Mouse (Mus musculus) left cerebral cortex, postnatal 36 days (tissue): Measurements from ENCODE around the gene Cmtm4. TPM values are rescaled to one million over a fixed set of nuclear protein-coding genes. Genes with fewer than 3 reads are reported as not detected.

Source experiments
- DNase-seq, 2 experiments: peaks; one replicate each; pipeline ENCODE4 v3.0.0; 2021 to 2022; ENCODE audit warnings: low spot score in 2 of 2, mixed read lengths in 1 of 2
- intact Hi-C: fragments of 180-260 bp; cut with DNase I; formaldehyde crosslinking; loops from one replicate; pipeline ENCODE4 v1.15.1; 2025
- total RNA-seq, 2 experiments: library from RNA; stranded (reverse); gene quantifications; 2 replicates each; pipeline ENCODE4 v1.2.3; 2021

The Cmtm4 gene
- total RNA-seq, 2 experiments from 2014 or later = 79.5 to 82.1 TPM

- intact Hi-C loops = no loop called here
- no peak for DNase-seq
Measured at GRCm38 (mm10) chr8:104413770-104414169, 18.2 kb upstream of the Cmtm4 start.

- intact Hi-C loops = no loop called here
- DNase-seq = no peak
Measured at GRCm38 (mm10) chr8:104412805-104413532, 17.4 kb upstream of the Cmtm4 start.

DNA sequence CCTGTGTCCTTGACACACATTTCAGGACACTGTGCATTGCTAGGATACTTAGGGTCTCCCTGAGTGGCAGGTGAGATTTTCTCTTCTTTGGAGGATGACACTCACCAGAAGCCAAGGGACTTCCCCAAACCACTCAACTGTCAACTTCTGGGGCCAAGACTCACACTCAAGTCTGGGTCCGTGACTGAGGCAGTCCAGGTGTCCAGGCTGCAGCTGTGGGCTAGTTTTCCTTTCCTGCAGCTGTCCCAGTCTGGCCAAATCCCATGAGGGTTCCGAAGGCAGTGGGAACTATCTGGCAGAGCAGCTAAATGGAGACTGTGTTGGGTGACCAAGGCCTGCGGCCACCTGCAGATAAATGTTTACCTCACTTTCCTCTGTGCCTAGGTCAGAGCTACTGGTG lies 16.4 kb upstream of the Cmtm4 start:
- intact Hi-C loops = no loop called here
- no peak for DNase-seq

DNA sequence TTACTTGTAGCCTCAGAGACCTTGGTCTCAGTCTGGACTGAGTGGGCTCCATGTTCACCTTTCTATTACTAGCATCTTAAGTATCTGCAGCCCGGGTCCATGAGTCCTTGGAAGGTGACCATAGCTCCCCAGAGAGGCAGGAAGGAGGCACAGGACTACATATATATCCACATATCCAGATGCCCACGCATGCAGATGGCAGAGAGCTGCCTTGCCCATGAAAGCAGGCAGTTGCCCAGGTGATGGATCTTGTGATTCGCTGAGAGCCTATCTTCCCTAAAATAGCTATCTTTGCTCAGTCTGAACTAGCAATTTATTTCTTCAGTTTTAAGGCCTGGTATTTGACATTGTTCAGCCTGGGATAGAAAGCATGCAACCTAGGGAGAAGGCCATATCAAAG lies 15.9 kb upstream of the Cmtm4 start:
- intact Hi-C loops = no loop called here
- DNase-seq = peak; percentile 76

DNA sequence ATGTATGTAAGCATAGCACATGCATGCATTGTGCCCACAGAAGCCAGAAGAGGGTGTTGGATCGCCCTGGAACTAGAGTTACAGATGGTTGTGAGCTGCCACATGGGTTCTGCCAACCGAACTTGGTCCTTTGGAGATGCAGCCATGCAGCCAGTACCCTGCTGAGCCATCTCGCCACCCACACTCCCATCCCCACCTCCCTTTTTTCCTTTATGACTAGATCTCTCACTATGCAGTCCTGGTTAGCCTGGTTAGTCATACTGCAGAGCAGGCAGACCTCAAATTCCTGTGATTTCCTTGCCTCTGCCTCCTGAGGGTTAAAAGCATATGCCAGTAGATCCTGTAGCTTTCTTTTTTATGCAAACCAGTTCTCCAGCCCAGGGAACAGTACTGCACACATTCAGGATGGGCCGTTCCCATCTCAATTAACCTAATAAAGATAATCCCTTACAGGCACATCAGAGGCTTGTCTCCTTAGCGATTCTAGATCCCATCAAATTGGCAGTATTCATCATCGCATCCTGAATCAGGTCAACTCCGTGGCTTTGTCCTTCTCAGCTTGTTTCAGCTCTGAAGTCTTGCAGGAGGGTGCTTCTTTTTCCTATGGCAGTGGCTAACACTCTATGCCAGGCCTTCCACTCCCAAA lies 15.1 kb upstream of the Cmtm4 start:
- peak; percentile 40 to 53 for DNase-seq
- intact Hi-C loops = no loop called here

DNA sequence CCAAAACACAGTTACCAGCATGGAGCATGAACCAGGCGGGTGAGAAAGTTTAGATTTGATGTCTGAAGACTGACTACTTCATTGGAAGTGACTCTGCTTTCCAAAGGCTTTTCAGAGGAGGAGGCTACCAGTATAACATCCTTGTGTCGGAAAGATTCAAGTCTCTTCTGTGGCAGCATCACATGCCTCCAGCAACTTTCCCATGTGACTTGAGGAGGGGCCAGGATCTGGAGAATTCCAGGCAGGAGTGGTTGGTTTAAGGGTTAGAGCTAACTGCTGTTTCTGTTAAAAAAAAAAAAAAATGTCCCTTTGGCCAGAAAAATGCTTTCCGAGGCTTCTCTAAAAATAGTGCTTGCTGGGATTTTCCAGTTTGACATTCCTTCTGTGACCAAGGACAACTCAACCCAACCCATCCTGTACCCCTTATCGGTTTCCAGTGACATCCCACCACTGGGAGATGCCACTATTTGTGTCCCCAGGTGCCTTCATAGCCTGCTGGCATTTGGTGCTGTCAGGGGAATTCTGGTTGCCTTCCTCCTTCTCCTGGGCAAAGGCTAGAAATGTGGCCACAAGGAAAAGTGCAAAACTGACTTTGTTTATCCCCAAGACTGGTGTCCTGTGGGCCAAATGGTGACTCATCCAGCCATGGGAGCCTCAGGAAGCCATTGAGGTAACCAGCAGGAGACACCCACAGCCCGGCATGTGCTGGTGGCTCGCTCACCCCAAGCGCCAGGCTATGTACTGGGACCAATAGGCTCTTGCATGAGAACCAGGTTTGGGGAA lies 12.9 kb upstream of the Cmtm4 start:
- intact Hi-C loops = no loop called here
- DNase-seq = no peak

GRCm38 (mm10) chr8:104406340-104407128 lies 10.9 kb upstream of the Cmtm4 start:
- DNase-seq = no peak
- intact Hi-C loops = no loop called here

- no peak for DNase-seq
- intact Hi-C loops = no loop called here
Measured at GRCm38 (mm10) chr8:104405430-104406187, 10.0 kb upstream of the Cmtm4 start.

GRCm38 (mm10) chr8:104403596-104403995 lies 8.0 kb upstream of the Cmtm4 start:
- DNase-seq = no peak
- intact Hi-C loops = loop anchor here (5.0 kb wide), 1 partner anchor 61 kb away; no protein-coding TSS in a partner anchor

DNA sequence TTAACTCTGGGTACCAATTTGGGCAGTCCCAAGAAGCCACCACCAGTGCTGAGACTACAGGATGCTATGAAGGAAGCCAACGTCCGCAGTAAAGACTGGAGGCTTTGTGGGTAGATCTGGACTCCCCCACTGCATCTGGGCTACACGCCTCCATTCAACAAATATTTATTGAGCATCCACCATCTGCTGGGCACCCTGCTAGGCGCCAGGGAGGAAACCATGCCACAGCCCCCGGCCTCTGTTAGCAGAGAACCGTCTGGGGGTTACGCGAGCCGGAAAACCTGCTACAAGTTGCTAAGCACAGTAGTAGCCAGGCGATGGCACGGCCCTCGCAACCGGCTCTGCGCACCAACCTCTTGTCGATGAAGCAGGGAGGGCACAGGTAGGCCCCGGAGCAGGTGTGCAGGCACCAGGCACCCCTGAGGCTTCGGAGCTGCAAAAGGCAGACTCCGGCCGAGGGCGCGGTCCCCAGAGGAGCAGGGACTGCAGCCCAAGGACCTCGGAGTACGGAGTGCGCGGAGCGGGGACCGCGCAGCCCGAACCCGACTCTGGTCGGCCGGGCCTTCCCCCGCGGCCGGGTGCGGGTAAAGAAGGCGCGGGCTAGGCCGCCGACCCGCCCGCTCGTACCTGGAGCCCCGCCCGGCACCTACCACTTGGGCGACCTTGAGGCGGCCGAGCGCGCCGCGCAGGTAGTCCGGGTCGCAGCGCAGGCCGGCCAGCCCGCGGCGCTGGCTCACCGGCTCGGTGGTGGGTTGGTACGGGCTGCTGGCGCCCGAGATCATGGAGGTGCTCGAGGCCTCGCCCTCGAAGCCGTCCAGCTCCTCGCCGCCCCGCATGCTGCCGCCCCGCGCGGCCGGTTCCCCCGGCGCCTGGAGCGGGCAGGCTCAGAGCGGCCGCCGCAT lies 555 bp downstream of the Cmtm4 start:
- intact Hi-C loops = loop anchor here (5.0 kb wide), 1 partner anchor 47 kb away; the partner anchor contains the start of gene Dync1li2
- peak; percentile 53 to 65 for DNase-seq

DNA sequence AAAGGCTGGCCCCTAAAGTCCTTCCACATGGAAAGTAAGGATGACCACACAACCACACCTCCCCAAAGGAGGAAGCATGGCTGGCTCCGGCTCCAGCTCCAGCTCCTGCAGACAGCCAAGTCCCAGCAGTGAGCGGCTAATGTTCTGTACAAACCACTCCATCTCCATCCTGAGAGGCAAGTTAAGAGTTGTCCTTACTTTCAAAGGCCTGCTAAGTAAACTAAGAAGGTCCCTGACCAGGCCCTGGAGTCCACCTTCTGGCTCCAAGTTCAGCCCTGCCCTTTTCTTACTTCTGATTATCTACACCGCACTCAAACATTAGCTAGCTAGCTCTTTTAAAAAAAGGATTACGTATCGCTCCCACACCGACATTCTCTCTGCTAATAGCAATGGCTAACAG lies 1.8 kb downstream of the Cmtm4 start:
- no peak for DNase-seq
- intact Hi-C loops = no loop called here

DNA sequence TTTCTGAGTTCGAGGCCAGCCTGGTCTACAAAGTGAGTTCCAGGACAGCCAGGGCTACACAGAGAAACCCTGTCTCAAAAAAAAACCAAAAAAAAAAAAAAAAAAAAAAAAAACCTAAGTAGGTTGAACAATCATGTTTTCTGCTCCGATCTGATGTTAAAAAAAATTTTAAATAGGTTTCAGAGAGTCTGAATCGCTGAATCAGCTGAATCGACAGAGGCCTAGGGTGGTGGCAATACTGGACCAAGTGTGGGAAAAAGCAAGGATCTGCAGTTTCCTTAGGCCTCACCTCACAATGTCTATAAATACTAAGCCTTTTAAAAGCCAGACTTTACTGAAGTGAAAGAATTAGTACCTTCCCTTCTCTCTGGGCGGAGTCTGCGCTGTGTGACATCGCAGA lies 2.5 kb downstream of the Cmtm4 start:
- intact Hi-C loops = no loop called here
- DNase-seq = no peak

- DNase-seq = no peak
- intact Hi-C loops = no loop called here
Measured at GRCm38 (mm10) chr8:104390245-104390644, 5.4 kb downstream of the Cmtm4 start.

DNA sequence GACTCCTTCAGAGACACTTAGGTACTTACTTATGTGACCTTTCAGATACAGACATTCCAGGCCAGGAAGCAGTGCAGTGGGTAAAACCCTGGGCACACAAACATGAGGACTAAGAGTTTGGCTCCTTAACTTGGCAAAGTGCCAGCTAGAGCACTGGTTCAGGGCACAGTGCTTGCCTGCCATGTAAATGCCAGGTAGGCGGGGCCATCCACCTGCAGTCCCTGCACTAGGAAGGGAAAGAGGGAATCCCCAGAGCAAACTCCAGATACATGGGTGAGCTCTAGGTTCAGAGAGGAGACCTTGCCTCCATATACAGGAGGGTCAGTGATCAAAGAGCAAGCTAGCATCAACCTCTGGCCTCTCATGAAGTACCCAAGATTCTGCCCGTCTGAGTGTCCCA lies 7.6 kb downstream of the Cmtm4 start:
- no peak for DNase-seq
- intact Hi-C loops = no loop called here

- no peak for DNase-seq
- intact Hi-C loops = no loop called here
Measured at GRCm38 (mm10) chr8:104387501-104387900, 8.1 kb downstream of the Cmtm4 start.

DNA sequence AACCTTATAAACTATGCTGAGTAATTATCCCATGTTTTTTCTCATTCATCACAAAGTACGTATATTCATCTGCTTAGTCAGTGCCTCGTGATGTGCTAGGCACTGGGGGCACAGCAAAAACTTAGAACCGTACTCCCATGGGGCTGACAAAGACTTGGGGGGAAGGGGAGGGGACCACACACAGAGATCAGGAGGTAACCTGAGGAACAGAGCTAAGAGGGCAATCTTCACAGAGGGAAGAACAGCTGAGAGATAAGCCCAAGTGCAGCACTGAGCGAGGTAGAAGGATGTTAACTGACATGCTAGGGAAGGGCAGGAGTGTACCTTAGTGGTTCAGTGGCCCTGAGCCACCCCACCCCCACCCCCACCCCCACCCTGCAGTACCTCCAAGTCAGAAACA lies 8.9 kb downstream of the Cmtm4 start:
- no peak for DNase-seq
- intact Hi-C loops = no loop called here

DNA sequence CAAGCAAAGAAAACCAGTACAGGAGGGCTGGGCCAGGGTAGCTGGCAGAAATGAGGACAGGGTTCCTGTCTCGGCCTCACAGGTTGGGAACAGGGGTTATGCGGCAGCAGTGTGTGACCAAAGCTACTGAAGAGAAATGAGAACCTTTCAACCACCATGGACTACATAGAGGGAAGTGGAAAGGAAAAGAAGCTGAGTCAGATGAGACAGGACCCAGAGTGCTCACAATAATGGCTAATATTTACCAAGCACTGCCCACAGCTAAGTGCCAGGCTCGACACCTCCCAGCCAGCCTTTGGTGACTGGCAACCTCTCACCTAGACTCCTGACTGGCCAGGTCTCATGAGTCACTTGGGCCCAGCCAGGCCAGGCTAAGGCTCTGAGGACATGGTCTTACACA lies 11.6 kb downstream of the Cmtm4 start:
- no peak for DNase-seq
- intact Hi-C loops = no loop called here

GRCm38 (mm10) chr8:104383296-104383695 lies 12.3 kb downstream of the Cmtm4 start:
- intact Hi-C loops = no loop called here
- DNase-seq = no peak
